Mouse (Mus musculus): ENCODE results near the gene Cadm1. TPM values are rescaled to one million over a fixed set of nuclear protein-coding genes. Genes with fewer than 3 reads are reported as not detected.

The Cadm1 gene
- polyA plus RNA-seq, 1 experiment from 2014 or later: 190 TPM

- no peak overlapping the region for H3K9ac ChIP-seq (ENCODE audit: low read length)
- no peak for DNase-seq (ENCODE audit: low spot score)
- 83% methylated on average over 5 of the region's 5 CpGs for WGBS
- no peak overlapping the region for H3K4me2 ChIP-seq (ENCODE audit: low read depth)
- no peaks in the 10 kb centered on the region for H3K36me3 ChIP-seq (ENCODE audit: control insufficient read depth, insufficient read depth, low read length)
- no peak overlapping the region for H3K4me3 ChIP-seq (ENCODE audit: low read depth, low read length)
- ATAC-seq (ENCODE audit: insufficient read depth, low FRiP score, low TSS enrichment): no peak
- no peaks in the 10 kb centered on the region for H3K9me3 ChIP-seq (ENCODE audit: control insufficient read depth, low read length)
- H3K27me3 ChIP-seq (ENCODE audit: control insufficient read depth, insufficient read depth, low read length): no peaks in the 10 kb centered on the region
- H3K27ac ChIP-seq (ENCODE audit: low read depth, low read length): no peak overlapping the region
- H3K4me1 ChIP-seq (ENCODE audit: control insufficient read depth, insufficient read depth, low read length): peaks cover 3% of the 10 kb centered on the region; the same call in 1 of the 2 replicates
Observed at GRCm38 (mm10) chr9:47771953-47772352, 242.0 kb downstream of the Cadm1 start.

- Histone ChIP-seq H3K4me3 (ENCODE audit: low read depth, low read length) (no peak overlapping the region), H3K9me3 (ENCODE audit: control insufficient read depth, low read length) (no peaks in the 10 kb centered on the region), H3K9ac (ENCODE audit: low read length) (no peak overlapping the region), H3K27me3 (ENCODE audit: control insufficient read depth, insufficient read depth, low read length) (no peaks in the 10 kb centered on the region), H3K4me1 (ENCODE audit: control insufficient read depth, insufficient read depth, low read length) (peaks cover 3% of the 10 kb centered on the region; the same call in 1 of the 2 replicates), H3K36me3 (ENCODE audit: control insufficient read depth, insufficient read depth, low read length) (no peaks in the 10 kb centered on the region), H3K27ac (ENCODE audit: low read depth, low read length) (no peak overlapping the region), H3K4me2 (ENCODE audit: low read depth) (no peak overlapping the region)
- ATAC-seq (ENCODE audit: insufficient read depth, low FRiP score, low TSS enrichment): no peak
- no peak for DNase-seq (ENCODE audit: low spot score)
- 93% methylated on average over 6 of the region's 6 CpGs for WGBS
Observed at GRCm38 (mm10) chr9:47772750-47773149, 242.8 kb downstream of the Cadm1 start.

- H3K4me2 ChIP-seq (ENCODE audit: low read depth): no peak overlapping the region
- DNase-seq (ENCODE audit: low spot score) (no peak), ATAC-seq (ENCODE audit: insufficient read depth, low FRiP score, low TSS enrichment) (no peak)
- H3K4me1 ChIP-seq (ENCODE audit: control insufficient read depth, insufficient read depth, low read length): 0 out of 2 replicates have a peak, but pooled peaks cover 2% of the 10 kb centered on the region
- H3K27me3 ChIP-seq (ENCODE audit: control insufficient read depth, insufficient read depth, low read length): no peaks in the 10 kb centered on the region
- no peak overlapping the region for H3K4me3 ChIP-seq (ENCODE audit: low read depth, low read length)
- no peaks in the 10 kb centered on the region for H3K9me3 ChIP-seq (ENCODE audit: control insufficient read depth, low read length)
- H3K36me3 ChIP-seq (ENCODE audit: control insufficient read depth, insufficient read depth, low read length): no peaks in the 10 kb centered on the region
- H3K27ac ChIP-seq (ENCODE audit: low read depth, low read length): no peak overlapping the region
- H3K9ac ChIP-seq (ENCODE audit: low read length): no peak overlapping the region
- 85% methylated on average over 9 of the region's 9 CpGs for WGBS
Observed at GRCm38 (mm10) chr9:47776941-47777919, 247.3 kb downstream of the Cadm1 start.

GRCm38 (mm10) chr9:47778438-47778837 is 248.5 kb downstream of the Cadm1 start:
- H3K9ac ChIP-seq (ENCODE audit: low read length): no peak overlapping the region
- no peaks in the 10 kb centered on the region for H3K27me3 ChIP-seq (ENCODE audit: control insufficient read depth, insufficient read depth, low read length)
- no peak overlapping the region for H3K27ac ChIP-seq (ENCODE audit: low read depth, low read length)
- H3K4me1 ChIP-seq (ENCODE audit: control insufficient read depth, insufficient read depth, low read length): 0 out of 2 replicates have a peak, but pooled peaks cover 2% of the 10 kb centered on the region
- H3K9me3 ChIP-seq (ENCODE audit: control insufficient read depth, low read length): no peaks in the 10 kb centered on the region
- no peak overlapping the region for H3K4me3 ChIP-seq (ENCODE audit: low read depth, low read length)
- no peak overlapping the region for H3K4me2 ChIP-seq (ENCODE audit: low read depth)
- ATAC-seq (ENCODE audit: insufficient read depth, low FRiP score, low TSS enrichment) (no peak), DNase-seq (ENCODE audit: low spot score) (no peak)
- H3K36me3 ChIP-seq (ENCODE audit: control insufficient read depth, insufficient read depth, low read length): no peaks in the 10 kb centered on the region
- WGBS: 71% methylated on average over 11 of the region's 11 CpGs

GRCm38 (mm10) chr9:47779291-47779690 is 249.3 kb downstream of the Cadm1 start:
- H3K4me1 ChIP-seq (ENCODE audit: control insufficient read depth, insufficient read depth, low read length): 0 out of 2 replicates have a peak, but pooled peaks cover 2% of the 10 kb centered on the region
- 80% methylated on average over 6 of the region's 6 CpGs for WGBS
- H3K36me3 ChIP-seq (ENCODE audit: control insufficient read depth, insufficient read depth, low read length): no peaks in the 10 kb centered on the region
- H3K4me2 ChIP-seq (ENCODE audit: low read depth): no peak overlapping the region
- ATAC-seq (ENCODE audit: insufficient read depth, low FRiP score, low TSS enrichment) (no peak), DNase-seq (ENCODE audit: low spot score) (no peak)
- no peaks in the 10 kb centered on the region for H3K9me3 ChIP-seq (ENCODE audit: control insufficient read depth, low read length)
- no peak overlapping the region for H3K4me3 ChIP-seq (ENCODE audit: low read depth, low read length)
- H3K9ac ChIP-seq (ENCODE audit: low read length): no peak overlapping the region
- H3K27ac ChIP-seq (ENCODE audit: low read depth, low read length): no peak overlapping the region
- no peaks in the 10 kb centered on the region for H3K27me3 ChIP-seq (ENCODE audit: control insufficient read depth, insufficient read depth, low read length)

- ATAC-seq (ENCODE audit: insufficient read depth, low FRiP score, low TSS enrichment): no peak
- Histone ChIP-seq H3K9ac (ENCODE audit: low read length) (no peak overlapping the region), H3K27me3 (ENCODE audit: control insufficient read depth, insufficient read depth, low read length) (no peaks in the 10 kb centered on the region), H3K9me3 (ENCODE audit: control insufficient read depth, low read length) (no peaks in the 10 kb centered on the region), H3K36me3 (ENCODE audit: control insufficient read depth, insufficient read depth, low read length) (no peaks in the 10 kb centered on the region), H3K27ac (ENCODE audit: low read depth, low read length) (no peak overlapping the region), H3K4me2 (ENCODE audit: low read depth) (no peak overlapping the region), H3K4me3 (ENCODE audit: low read depth, low read length) (no peak overlapping the region), H3K4me1 (ENCODE audit: control insufficient read depth, insufficient read depth, low read length) (no peaks in the 10 kb centered on the region)
- WGBS: 86% methylated on average over 3 of the region's 3 CpGs
- no peak for DNase-seq (ENCODE audit: low spot score)
Observed at GRCm38 (mm10) chr9:47786642-47787041, 256.7 kb downstream of the Cadm1 start.

- DNase-seq (ENCODE audit: low spot score) (no peak), ATAC-seq (ENCODE audit: insufficient read depth, low FRiP score, low TSS enrichment) (no peak)
- no peak overlapping the region for H3K9ac ChIP-seq (ENCODE audit: low read length)
- no peak overlapping the region for H3K4me3 ChIP-seq (ENCODE audit: low read depth, low read length)
- no peaks in the 10 kb centered on the region for H3K9me3 ChIP-seq (ENCODE audit: control insufficient read depth, low read length)
- H3K36me3 ChIP-seq (ENCODE audit: control insufficient read depth, insufficient read depth, low read length): no peaks in the 10 kb centered on the region
- H3K27ac ChIP-seq (ENCODE audit: low read depth, low read length): no peak overlapping the region
- no peaks in the 10 kb centered on the region for H3K4me1 ChIP-seq (ENCODE audit: control insufficient read depth, insufficient read depth, low read length)
- H3K4me2 ChIP-seq (ENCODE audit: low read depth): no peak overlapping the region
- H3K27me3 ChIP-seq (ENCODE audit: control insufficient read depth, insufficient read depth, low read length): no peaks in the 10 kb centered on the region
- 70% methylated on average over 5 of the region's 5 CpGs for WGBS
Observed at GRCm38 (mm10) chr9:47798478-47798877, 268.5 kb downstream of the Cadm1 start.

GRCm38 (mm10) chr9:47801242-47801641 is 271.3 kb downstream of the Cadm1 start:
- 90% methylated on average over 4 of the region's 4 CpGs for WGBS
- Histone ChIP-seq H3K27ac (ENCODE audit: low read depth, low read length) (no peak overlapping the region), H3K9me3 (ENCODE audit: control insufficient read depth, low read length) (no peaks in the 10 kb centered on the region), H3K4me1 (ENCODE audit: control insufficient read depth, insufficient read depth, low read length) (no peaks in the 10 kb centered on the region), H3K27me3 (ENCODE audit: control insufficient read depth, insufficient read depth, low read length) (no peaks in the 10 kb centered on the region), H3K4me3 (ENCODE audit: low read depth, low read length) (no peak overlapping the region), H3K9ac (ENCODE audit: low read length) (no peak overlapping the region), H3K4me2 (ENCODE audit: low read depth) (no peak overlapping the region), H3K36me3 (ENCODE audit: control insufficient read depth, insufficient read depth, low read length) (no peaks in the 10 kb centered on the region)
- no peak for ATAC-seq (ENCODE audit: insufficient read depth, low FRiP score, low TSS enrichment)
- no peak for DNase-seq (ENCODE audit: low spot score)

- H3K4me3 ChIP-seq (ENCODE audit: low read depth, low read length): no peak overlapping the region
- no peaks in the 10 kb centered on the region for H3K4me1 ChIP-seq (ENCODE audit: control insufficient read depth, insufficient read depth, low read length)
- H3K9ac ChIP-seq (ENCODE audit: low read length): no peak overlapping the region
- H3K27me3 ChIP-seq (ENCODE audit: control insufficient read depth, insufficient read depth, low read length): no peaks in the 10 kb centered on the region
- 84% methylated on average over 4 of the region's 4 CpGs for WGBS
- no peaks in the 10 kb centered on the region for H3K36me3 ChIP-seq (ENCODE audit: control insufficient read depth, insufficient read depth, low read length)
- H3K9me3 ChIP-seq (ENCODE audit: control insufficient read depth, low read length): no peaks in the 10 kb centered on the region
- H3K27ac ChIP-seq (ENCODE audit: low read depth, low read length): no peak overlapping the region
- ATAC-seq (ENCODE audit: insufficient read depth, low FRiP score, low TSS enrichment): no peak
- no peak overlapping the region for H3K4me2 ChIP-seq (ENCODE audit: low read depth)
- no peak for DNase-seq (ENCODE audit: low spot score)
Observed at GRCm38 (mm10) chr9:47802527-47802926, 272.6 kb downstream of the Cadm1 start.

Data from neural tube, embryonic 11.5 days (tissue).